Mouse (Mus musculus) liver, embryonic 12.5 days (tissue): ENCODE measurements around the gene Gm7849. TPM values are rescaled to one million over a fixed set of nuclear protein-coding genes. Genes with fewer than 3 reads are reported as not detected.
"Not testable (repeated sequence)": the region's sequence is repeated elsewhere in the genome, so short reads cannot be mapped to it uniquely, and the experiment has no call there.

ENCODE experiments used
- ATAC-seq: fragments of 200-750 bp; cut with Nextera tagmentation; 2 replicates; pipeline ENCODE4 v1.8.0; 2017; ENCODE audit warnings: moderate number of reproducible peaks, mild to moderate bottlenecking, moderate library complexity
- H3K27ac ChIP-seq: fragments of 300-500 bp; sonication (generic); 2 replicates; pipeline ENCODE4 v1.5.1; 2016; ENCODE audit warnings: mild to moderate bottlenecking
- H3K27me3 ChIP-seq: fragments of 300-500 bp; sonication (generic); replicated peaks from 2 replicates; pipeline ENCODE4 v1.6.1; 2016; ENCODE audit warnings: mild to moderate bottlenecking, moderate library complexity
- H3K36me3 ChIP-seq: fragments of 300-500 bp; sonication (generic); 2 replicates; pipeline ENCODE4 v1.6.1; 2016; ENCODE audit warnings: mild to moderate bottlenecking, moderate library complexity
- H3K4me1 ChIP-seq: fragments of 300-500 bp; sonication (generic); 2 replicates; pipeline ENCODE4 v1.6.1; 2016
- H3K4me2 ChIP-seq: fragments of 300-500 bp; sonication (generic); 2 replicates; pipeline ENCODE4 v1.6.1; 2016; ENCODE audit warnings: mild to moderate bottlenecking, moderate library complexity
- H3K4me3 ChIP-seq: fragments of 300-500 bp; sonication (generic); 2 replicates; pipeline ENCODE4 v1.5.1; 2016; ENCODE audit warnings: mild to moderate bottlenecking, moderate library complexity
- H3K9ac ChIP-seq: fragments of 300-500 bp; sonication (generic); 2 replicates; pipeline ENCODE4 v1.6.1; 2016; ENCODE audit warnings: mild to moderate bottlenecking, moderate library complexity
- H3K9me3 ChIP-seq: fragments of 300-500 bp; sonication (generic); replicated peaks from 2 replicates; pipeline ENCODE4 v1.6.1; 2016; ENCODE audit warnings: mild to moderate bottlenecking, moderate library complexity
- WGBS: fragments of 180-500 bp; shearing (Covaris S2); methylation state at CpG from one replicate; pipeline ENCODE4 v1.1.7; 2016; ENCODE audit not compliant: insufficient replicate concordance; 5-methylcytosine and 5-hydroxymethylcytosine counted together
- polyA plus RNA-seq: library from polyadenylated mRNA; unstranded; fragments of >200 nt; fragmentation: Nextera tagmentation; extraction: Ambion mirVana; gene quantifications from 2 replicates; pipeline ENCODE4 v1.2.1, GENCODE M21; 2016

Gene Gm7849
- polyA plus RNA-seq, result not detected in 2 replicates

- WGBS, result no CpG with 5 or more reads among the region's 1 CpGs
- not testable (repeated sequence) for ATAC-seq
Measured at GRCm38 (mm10) chr8:21456460-21456859, at the start of gene Gm7849. Gene Gm7849, minus strand, starts transcription at chr8:21456560.

DNA sequence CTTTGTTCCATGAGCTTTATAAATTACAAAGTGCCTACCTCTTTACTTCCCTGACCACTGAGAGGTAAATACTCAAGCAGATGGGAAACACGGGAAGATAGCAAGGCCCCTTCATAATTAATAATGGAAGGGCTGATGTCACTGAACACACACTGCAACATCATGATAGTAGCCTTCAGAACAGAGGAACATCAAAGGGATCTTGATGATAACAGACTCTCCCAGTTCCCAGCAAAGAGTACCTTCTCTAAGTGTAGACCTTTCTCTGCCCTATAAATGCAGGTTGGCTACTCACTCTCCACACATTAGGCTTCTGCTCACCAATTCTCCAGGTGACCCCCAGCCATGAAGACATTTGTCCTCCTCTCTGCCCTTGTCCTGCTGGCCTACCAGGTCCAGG, 29.2 kb downstream of the Gm7849 start, which contains the start of gene Defa36:
Gene Defa36, plus strand, starts transcription at position 301 of the 400 bp plus-strand sequence.
- H3K27me3 ChIP-seq, H3K27ac ChIP-seq, H3K9me3 ChIP-seq, H3K4me2 ChIP-seq, H3K9ac ChIP-seq, H3K4me1 ChIP-seq, H3K36me3 ChIP-seq, ATAC-seq, H3K4me3 ChIP-seq: not testable (repeated sequence)
- WGBS, result no CpG with 5 or more reads among the region's 1 CpGs

More at GRCm38 (mm10) chr8:21456460-21456859, at the start of gene Gm7849:
- H3K27me3 ChIP-seq, H3K4me2 ChIP-seq, H3K4me3 ChIP-seq, H3K27ac ChIP-seq, H3K4me1 ChIP-seq, H3K9ac ChIP-seq, H3K36me3 ChIP-seq, H3K9me3 ChIP-seq: not testable (repeated sequence)

Other genes with a start within 250 kb of the Gm7849 start
- gene Gm15292, start 206.8 kb downstream of the Gm7849 start, polyA plus RNA-seq, result not detected in 2 replicates
- gene Defa27, start 141.0 kb downstream of the Gm7849 start, polyA plus RNA-seq, result not detected in 2 replicates
- gene Defa29, start 129.5 kb downstream of the Gm7849 start, polyA plus RNA-seq, result not detected in 2 replicates
- not detected in 2 replicates for gene Defa2, start 78.0 kb downstream of the Gm7849 start, polyA plus RNA-seq
- not detected in 2 replicates for gene Defa33, start 64.7 kb downstream of the Gm7849 start, polyA plus RNA-seq
- not detected in 2 replicates for gene Defa36, start 29.1 kb downstream of the Gm7849 start, polyA plus RNA-seq
- not detected in 2 replicates for gene Defa20, start 52.7 kb upstream of the Gm7849 start, polyA plus RNA-seq
- gene Defa32, start 72.5 kb upstream of the Gm7849 start, polyA plus RNA-seq, result not detected in 2 replicates
- not detected in 2 replicates for gene Defa37, start 108.8 kb upstream of the Gm7849 start, polyA plus RNA-seq
- gene Defa28, start 126.4 kb upstream of the Gm7849 start, polyA plus RNA-seq, result not detected in 2 replicates
- gene Gm7861, start 137.9 kb upstream of the Gm7849 start, polyA plus RNA-seq, result not detected in 2 replicates
- gene Defa26, start 161.6 kb upstream of the Gm7849 start, polyA plus RNA-seq, result not detected in 2 replicates
- not detected in 2 replicates for gene Defa17, start 199.2 kb upstream of the Gm7849 start, polyA plus RNA-seq
- gene Defa34, start 209.2 kb upstream of the Gm7849 start, polyA plus RNA-seq, result not detected in 2 replicates
- not detected in 2 replicates for gene AY761184, start 247.1 kb upstream of the Gm7849 start, polyA plus RNA-seq